In genomic region chr1:75421794-75422193, GRCm38 (mm10) we compare ENCODE assay signal across 11 mouse cellular contexts. TPM values are rescaled to one million over a fixed set of nuclear protein-coding genes. Genes with fewer than 3 reads are reported as not detected.
DNase-seq lines count a peak whose midpoint lies in the region; ATAC-seq and TF ChIP-seq lines count a peak whose summit lies in the region.
"Had no signal": no experiment of that assay in that cellular context is flagged by ENCODE, and none has a peak within 500 bp of the region (broad histone marks: within the 10 kb centered on the region; RNA-seq: fewer than 3 reads in every experiment).

No protein-coding gene starts in this region.

- peaks cover 40% of the 10 kb centered on the region for H3K27me3 ChIP-seq in intestine, embryonic 15.5 days (replicated peaks)
- peaks cover 38% of the 10 kb centered on the region for H3K27me3 ChIP-seq in intestine, embryonic 16.5 days (replicated peaks; ENCODE audit: control insufficient read depth, insufficient read depth, low read length)
- H3K27me3 ChIP-seq in embryonic facial prominence, embryonic 13.5 days, result peaks cover 54% of the 10 kb centered on the region
- peaks cover 73% of the 10 kb centered on the region for H3K27me3 ChIP-seq in hindbrain, embryonic 13.5 days
- peaks cover 20% of the 10 kb centered on the region for H3K27me3 ChIP-seq in midbrain, postnatal 0 days (ENCODE audit: insufficient read depth, low read length)

- DNase-seq in midbrain, postnatal 0 days (ENCODE audit: low spot score), result no peak
- DNase-seq in Muller cell, postnatal 12 days (ENCODE audit: inconsistent ontology term), result no peak
- DNase-seq in B cell, adult 2 months, result no peak
- no peak for DNase-seq in thymus, postnatal 14 days
- DNase-seq: thymus, adult 2 months had no signal

- peaks cover 16% of the 10 kb centered on the region for H3K4me1 ChIP-seq in intestine, embryonic 15.5 days (replicated peaks)
- peaks cover 10% of the 10 kb centered on the region for H3K4me1 ChIP-seq in intestine, embryonic 16.5 days (ENCODE audit: control insufficient read depth, insufficient read depth, low read length)
- H3K4me1 ChIP-seq in embryonic facial prominence, embryonic 13.5 days, result peaks cover 22% of the 10 kb centered on the region
- peaks cover 40% of the 10 kb centered on the region for H3K4me1 ChIP-seq in hindbrain, embryonic 13.5 days (replicated peaks)
- no peaks in the 10 kb centered on the region; the same call in 1 of the 2 replicates for H3K4me1 ChIP-seq in midbrain, postnatal 0 days (ENCODE audit: insufficient read depth, low read length)

- 0 out of 2 replicates have a peak overlapping the region, but pooled peaks have one; percentile 33 for H3K4me3 ChIP-seq in intestine, embryonic 15.5 days (replicated peaks)
- no peak overlapping the region for H3K4me3 ChIP-seq in intestine, embryonic 16.5 days (ENCODE audit: low read length)
- peak overlapping the region; percentile 41 for H3K4me3 ChIP-seq in embryonic facial prominence, embryonic 13.5 days
- peak overlapping the region; percentile 35 for H3K4me3 ChIP-seq in hindbrain, embryonic 13.5 days
- H3K4me3 ChIP-seq in midbrain, postnatal 0 days (ENCODE audit: low read depth, low read length), result peak overlapping the region; percentile 31; the same call in 1 of the 2 replicates
- H3K4me3 ChIP-seq: erythroblast, embryonic 14.5 days had no signal

- no peak overlapping the region for H3K9ac ChIP-seq in intestine, embryonic 15.5 days
- H3K9ac ChIP-seq in intestine, embryonic 16.5 days (ENCODE audit: low read depth, low read length), result no peak overlapping the region
- peak overlapping the region; percentile 64 for H3K9ac ChIP-seq in embryonic facial prominence, embryonic 13.5 days
- peak overlapping the region; percentile 69 for H3K9ac ChIP-seq in hindbrain, embryonic 13.5 days
- H3K9ac ChIP-seq in midbrain, postnatal 0 days (replicated peaks; ENCODE audit: low read length, poor library complexity, severe bottlenecking), result no peak overlapping the region

- H3K27ac ChIP-seq in intestine, embryonic 15.5 days, result no peak overlapping the region
- no peak overlapping the region for H3K27ac ChIP-seq in intestine, embryonic 16.5 days (ENCODE audit: low read length)
- H3K27ac ChIP-seq in embryonic facial prominence, embryonic 13.5 days, result no peak overlapping the region
- no peak overlapping the region for H3K27ac ChIP-seq in hindbrain, embryonic 13.5 days
- no peak overlapping the region for H3K27ac ChIP-seq in midbrain, postnatal 0 days (ENCODE audit: low read depth, low read length)

- no peak for TF ChIP-seq CTCF in midbrain, postnatal 0 days (IDR thresholded peaks at IDR 0.05)

- H3K9me3 ChIP-seq in intestine, embryonic 15.5 days, result no peaks in the 10 kb centered on the region
- no peaks in the 10 kb centered on the region for H3K9me3 ChIP-seq in intestine, embryonic 16.5 days (ENCODE audit: control insufficient read depth, low read length)
- no peaks in the 10 kb centered on the region for H3K9me3 ChIP-seq in embryonic facial prominence, embryonic 13.5 days
- no peaks in the 10 kb centered on the region for H3K9me3 ChIP-seq in hindbrain, embryonic 13.5 days
- H3K9me3 ChIP-seq in midbrain, postnatal 0 days (ENCODE audit: low read length), result no peaks in the 10 kb centered on the region

- H3K4me2 ChIP-seq in intestine, embryonic 15.5 days (replicated peaks), result peak overlapping the region; percentile 70; the same call in 1 of the 2 replicates
- no peak overlapping the region for H3K4me2 ChIP-seq in intestine, embryonic 16.5 days (ENCODE audit: low read depth, low read length)
- H3K4me2 ChIP-seq in embryonic facial prominence, embryonic 13.5 days, result peak overlapping the region; percentile 70
- H3K4me2 ChIP-seq in hindbrain, embryonic 13.5 days, result peak overlapping the region; percentile 57
- H3K4me2 ChIP-seq in midbrain, postnatal 0 days (ENCODE audit: low read depth, low read length, poor library complexity, severe bottlenecking), result 0 out of 2 replicates have a peak overlapping the region, but pooled peaks have one; percentile 46

- WGBS in intestine, embryonic 15.5 days, result 33% methylated on average over 20 of the region's 20 CpGs
- WGBS in intestine, embryonic 16.5 days, result 34% methylated on average over 20 of the region's 20 CpGs
- 9% methylated on average over 20 of the region's 20 CpGs for whole genome bisulfite sequencing in embryonic facial prominence, embryonic 13.5 days
- WGBS in hindbrain, embryonic 13.5 days, result 4% methylated on average over 19 of the region's 20 CpGs
- 20% methylated on average over 20 of the region's 20 CpGs for WGBS in midbrain, postnatal 0 days

- no peaks in the 10 kb centered on the region for H3K36me3 ChIP-seq in intestine, embryonic 15.5 days
- H3K36me3 ChIP-seq in intestine, embryonic 16.5 days (ENCODE audit: control insufficient read depth, insufficient read depth, low read length), result no peaks in the 10 kb centered on the region
- peaks cover 5% of the 10 kb centered on the region; the same call in 1 of the 2 replicates for H3K36me3 ChIP-seq in embryonic facial prominence, embryonic 13.5 days
- H3K36me3 ChIP-seq in hindbrain, embryonic 13.5 days, result peaks cover 21% of the 10 kb centered on the region; the same call in 1 of the 2 replicates
- 0 out of 2 replicates have a peak, but pooled peaks cover 7% of the 10 kb centered on the region for H3K36me3 ChIP-seq in midbrain, postnatal 0 days (ENCODE audit: insufficient read depth, low read length)

- no peak for ATAC-seq in intestine, embryonic 15.5 days
- no peak for ATAC-seq in intestine, embryonic 16.5 days
- no peak for ATAC-seq in embryonic facial prominence, embryonic 13.5 days (ENCODE audit: insufficient number of reproducible peaks, insufficient read depth, low FRiP score, low TSS enrichment, low read depth)
- no peak for ATAC-seq in hindbrain, embryonic 13.5 days (ENCODE audit: low FRiP score)
- ATAC-seq in midbrain, postnatal 0 days (ENCODE audit: low FRiP score), result no peak; the same call in 1 of the 2 replicates

RNA-seq across cellular contexts. Expression of gene Gmppa, which starts 13.9 kb away (rescaled TPM):
- 98.9 and 103 TPM in 2 replicates for polyA plus RNA-seq in intestine, embryonic 15.5 days (2015; fragmentation: Nextera tagmentation; extraction: Ambion mirVana)
- 134 and 137 TPM in 2 replicates for polyA plus RNA-seq in intestine, embryonic 16.5 days (2015; fragmentation: Nextera tagmentation; extraction: Ambion mirVana)
- 74.2 and 83.0 TPM in 2 replicates for polyA plus RNA-seq in embryonic facial prominence, embryonic 13.5 days (2015; fragmentation: Nextera tagmentation; extraction: Ambion mirVana)
- 84.0 and 84.4 TPM in 2 replicates for polyA plus RNA-seq in hindbrain, embryonic 13.5 days (2015; fragmentation: Nextera tagmentation; extraction: Ambion mirVana)
- 77.1 and 94.9 TPM in 2 replicates for total RNA-seq in midbrain, postnatal 0 days (2014; rRNA removed)
- 67.4 and 76.1 TPM in 2 replicates for polyA plus RNA-seq in midbrain, postnatal 0 days (2015; fragmentation: Nextera tagmentation; extraction: Ambion mirVana)

RNA-seq across cellular contexts. Expression of gene Asic4, which starts 28.4 kb away (rescaled TPM):
- 2.6 and 2.7 TPM in 2 replicates for polyA plus RNA-seq in intestine, embryonic 15.5 days (2015; fragmentation: Nextera tagmentation; extraction: Ambion mirVana)
- polyA plus RNA-seq in intestine, embryonic 16.5 days (2015; fragmentation: Nextera tagmentation; extraction: Ambion mirVana), result 2.0 and 2.4 TPM in 2 replicates
- 0.30 and 0.45 TPM in 2 replicates for polyA plus RNA-seq in embryonic facial prominence, embryonic 13.5 days (2015; fragmentation: Nextera tagmentation; extraction: Ambion mirVana)
- 25.9 and 29.3 TPM in 2 replicates for polyA plus RNA-seq in hindbrain, embryonic 13.5 days (2015; fragmentation: Nextera tagmentation; extraction: Ambion mirVana)
- 180 and 188 TPM in 2 replicates for total RNA-seq in midbrain, postnatal 0 days (2014; rRNA removed)
- 54.8 and 60.0 TPM in 2 replicates for polyA plus RNA-seq in midbrain, postnatal 0 days (2015; fragmentation: Nextera tagmentation; extraction: Ambion mirVana)
- total RNA-seq: liver, adult 2 months had no signal
- polyA plus RNA-seq: erythroblast, embryonic 14.5 days; liver, adult 2 months had no signal

RNA-seq across cellular contexts. Expression of gene Speg, which starts 46.7 kb away (rescaled TPM):
- 35.6 and 39.3 TPM in 2 replicates for polyA plus RNA-seq in intestine, embryonic 15.5 days (2015; fragmentation: Nextera tagmentation; extraction: Ambion mirVana)
- 33.5 and 35.2 TPM in 2 replicates for polyA plus RNA-seq in intestine, embryonic 16.5 days (2015; fragmentation: Nextera tagmentation; extraction: Ambion mirVana)
- polyA plus RNA-seq in embryonic facial prominence, embryonic 13.5 days (2015; fragmentation: Nextera tagmentation; extraction: Ambion mirVana), result 16.1 and 17.0 TPM in 2 replicates
- polyA plus RNA-seq in hindbrain, embryonic 13.5 days (2015; fragmentation: Nextera tagmentation; extraction: Ambion mirVana), result 15.9 and 16.0 TPM in 2 replicates
- total RNA-seq in midbrain, postnatal 0 days (2014; rRNA removed), result 62.9 and 70.6 TPM in 2 replicates
- 22.0 and 23.7 TPM in 2 replicates for polyA plus RNA-seq in midbrain, postnatal 0 days (2015; fragmentation: Nextera tagmentation; extraction: Ambion mirVana)

RNA-seq across cellular contexts. Expression of gene Chpf, which starts 57.3 kb away (rescaled TPM):
- polyA plus RNA-seq in intestine, embryonic 15.5 days (2015; fragmentation: Nextera tagmentation; extraction: Ambion mirVana), result 35.9 and 36.9 TPM in 2 replicates
- polyA plus RNA-seq in intestine, embryonic 16.5 days (2015; fragmentation: Nextera tagmentation; extraction: Ambion mirVana), result 25.2 and 28.8 TPM in 2 replicates
- 30.6 and 31.5 TPM in 2 replicates for polyA plus RNA-seq in embryonic facial prominence, embryonic 13.5 days (2015; fragmentation: Nextera tagmentation; extraction: Ambion mirVana)
- 32.4 and 33.8 TPM in 2 replicates for polyA plus RNA-seq in hindbrain, embryonic 13.5 days (2015; fragmentation: Nextera tagmentation; extraction: Ambion mirVana)
- total RNA-seq in midbrain, postnatal 0 days (2014; rRNA removed), result 125 and 132 TPM in 2 replicates
- polyA plus RNA-seq in midbrain, postnatal 0 days (2015; fragmentation: Nextera tagmentation; extraction: Ambion mirVana), result 60.0 and 60.8 TPM in 2 replicates

RNA-seq across cellular contexts. Expression of gene Tmem198, which starts 57.5 kb away (rescaled TPM):
- polyA plus RNA-seq in intestine, embryonic 15.5 days (2015; fragmentation: Nextera tagmentation; extraction: Ambion mirVana), result 2.2 and 2.4 TPM in 2 replicates
- polyA plus RNA-seq in intestine, embryonic 16.5 days (2015; fragmentation: Nextera tagmentation; extraction: Ambion mirVana), result 1.5 and 1.9 TPM in 2 replicates
- polyA plus RNA-seq in embryonic facial prominence, embryonic 13.5 days (2015; fragmentation: Nextera tagmentation; extraction: Ambion mirVana), result 1.1 and 1.5 TPM in 2 replicates
- 43.7 and 45.0 TPM in 2 replicates for polyA plus RNA-seq in hindbrain, embryonic 13.5 days (2015; fragmentation: Nextera tagmentation; extraction: Ambion mirVana)
- 52.4 and 57.8 TPM in 2 replicates for total RNA-seq in midbrain, postnatal 0 days (2014; rRNA removed)
- polyA plus RNA-seq in midbrain, postnatal 0 days (2015; fragmentation: Nextera tagmentation; extraction: Ambion mirVana), result 49.4 and 50.4 TPM in 2 replicates

Comparison
In these comparisons a context has a peak if more than half of its experiments do, and no peak if none do; other contexts are left out.
1. H3K9ac ChIP-seq: peak in embryonic facial prominence, embryonic 13.5 days (single experiment) and hindbrain, embryonic 13.5 days (single experiment); none in intestine, embryonic 15.5 days (single experiment), intestine, embryonic 16.5 days (single experiment) and midbrain, postnatal 0 days (single experiment).